Mouse (Mus musculus): ENCODE data around the gene Irf8. TPM values are rescaled to one million over a fixed set of nuclear protein-coding genes. Genes with fewer than 3 reads are reported as not detected.

The Irf8 gene
- polyA plus RNA-seq, 1 experiment from 2014 or later, result 3.6 TPM

DNA sequence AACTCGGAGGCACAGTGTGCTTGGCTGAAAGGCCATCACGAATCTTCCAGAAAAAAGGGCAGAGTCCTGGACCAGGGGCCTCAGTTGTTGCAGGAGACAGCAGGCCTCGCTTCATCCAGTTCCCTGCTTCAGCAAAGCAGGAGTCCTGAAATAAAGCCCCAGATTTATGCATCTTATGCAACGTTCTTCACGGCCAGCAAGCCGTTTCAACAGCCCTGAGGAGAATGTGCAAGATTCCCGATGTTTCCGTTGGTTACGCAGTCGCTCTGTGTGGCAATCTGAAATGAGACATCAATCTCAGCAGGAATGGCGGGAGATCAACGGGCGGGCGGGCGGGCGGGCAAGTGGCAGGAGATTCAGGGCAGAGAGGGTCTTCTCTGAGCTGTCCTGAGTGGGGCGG is 4.8 kb downstream of the Irf8 start:
- 70% methylated on average over 17 of the region's 17 CpGs for WGBS

GRCm38 (mm10) chr8:120741815-120742530 is 5.8 kb downstream of the Irf8 start:
- Histone ChIP-seq H3K27me3 (ENCODE audit: control insufficient read depth, insufficient read depth, low read length) (peaks cover 2% of the 10 kb centered on the region; the same call in 1 of the 2 replicates), H3K4me2 (replicated peaks; ENCODE audit: low read depth, low read length) (no peak overlapping the region), H3K9me3 (ENCODE audit: control insufficient read depth, low read length) (no peaks in the 10 kb centered on the region), H3K36me3 (ENCODE audit: control insufficient read depth, insufficient read depth, low read length) (no peaks in the 10 kb centered on the region), H3K27ac (ENCODE audit: low read depth, low read length) (no peak overlapping the region), H3K9ac (ENCODE audit: low read depth, low read length) (no peak overlapping the region), H3K4me3 (ENCODE audit: low read depth, low read length) (no peak overlapping the region), H3K4me1 (replicated peaks; ENCODE audit: control insufficient read depth, insufficient read depth, low read length) (0 out of 2 replicates have a peak, but pooled peaks cover 2% of the 10 kb centered on the region)
- DNase-seq (ENCODE audit: low spot score) (no peak), ATAC-seq (ENCODE audit: low FRiP score) (no peak)
- 90% methylated on average over 15 of the region's 15 CpGs for WGBS

More for the DNA sequence above, 4.8 kb downstream of the Irf8 start:
- Histone ChIP-seq H3K27ac (ENCODE audit: low read depth, low read length) (no peak overlapping the region), H3K36me3 (ENCODE audit: control insufficient read depth, insufficient read depth, low read length) (no peaks in the 10 kb centered on the region), H3K4me3 (ENCODE audit: low read depth, low read length) (no peak overlapping the region), H3K9ac (ENCODE audit: low read depth, low read length) (no peak overlapping the region), H3K4me1 (replicated peaks; ENCODE audit: control insufficient read depth, insufficient read depth, low read length) (0 out of 2 replicates have a peak, but pooled peaks cover 2% of the 10 kb centered on the region), H3K4me2 (replicated peaks; ENCODE audit: low read depth, low read length) (no peak overlapping the region), H3K9me3 (ENCODE audit: control insufficient read depth, low read length) (no peaks in the 10 kb centered on the region), H3K27me3 (ENCODE audit: control insufficient read depth, insufficient read depth, low read length) (peaks cover 4% of the 10 kb centered on the region; the same call in 1 of the 2 replicates)
- DNase-seq (ENCODE audit: low spot score) (no peak), ATAC-seq (ENCODE audit: low FRiP score) (no peak)

DNA sequence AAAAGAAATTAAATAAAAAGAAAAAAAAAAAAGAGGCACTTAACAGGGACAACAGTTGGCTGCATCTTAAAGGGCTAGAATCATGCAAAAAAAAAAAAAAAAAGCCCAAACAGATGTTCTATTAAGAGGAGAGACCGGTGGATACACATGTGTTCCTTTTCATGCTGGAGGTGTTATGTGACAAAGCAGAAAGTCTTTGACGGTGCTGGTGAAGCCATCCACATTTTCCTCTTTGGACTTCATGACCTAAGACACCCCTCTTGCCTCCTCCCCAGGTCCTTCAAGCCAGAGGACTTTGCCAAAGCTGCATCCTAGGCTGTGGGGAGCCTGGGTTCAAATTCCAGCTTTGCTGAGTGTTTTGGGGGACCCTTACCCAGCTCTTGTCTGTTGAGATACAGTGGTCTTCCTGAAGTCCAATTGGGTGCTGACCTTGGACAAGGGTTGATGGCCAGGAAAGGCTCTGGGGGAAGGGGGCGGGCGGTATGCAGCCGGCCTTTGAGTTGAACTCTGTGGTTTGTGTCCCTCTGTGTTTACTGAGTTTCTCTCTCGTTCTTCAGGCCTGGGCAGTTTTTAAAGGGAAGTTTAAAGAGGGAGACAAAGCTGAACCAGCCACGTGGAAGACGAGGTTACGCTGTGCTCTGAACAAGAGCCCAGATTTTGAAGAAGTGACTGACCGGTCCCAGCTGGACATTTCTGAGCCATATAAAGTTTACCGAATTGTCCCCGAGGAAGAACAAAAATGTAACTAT is 7.2 kb downstream of the Irf8 start:
- 48% methylated on average over 12 of the region's 12 CpGs for WGBS
- Histone ChIP-seq H3K9me3 (ENCODE audit: control insufficient read depth, low read length) (no peaks in the 10 kb centered on the region), H3K27me3 (ENCODE audit: control insufficient read depth, insufficient read depth, low read length) (no peaks in the 10 kb centered on the region), H3K4me2 (replicated peaks; ENCODE audit: low read depth, low read length) (no peak overlapping the region), H3K36me3 (ENCODE audit: control insufficient read depth, insufficient read depth, low read length) (no peaks in the 10 kb centered on the region), H3K4me3 (ENCODE audit: low read depth, low read length) (no peak overlapping the region), H3K27ac (ENCODE audit: low read depth, low read length) (no peak overlapping the region), H3K4me1 (replicated peaks; ENCODE audit: control insufficient read depth, insufficient read depth, low read length) (0 out of 2 replicates have a peak, but pooled peaks cover 2% of the 10 kb centered on the region), H3K9ac (ENCODE audit: low read depth, low read length) (no peak overlapping the region)
- ATAC-seq (ENCODE audit: low FRiP score), result no peak
- DNase-seq (ENCODE audit: low spot score), result no peak

GRCm38 (mm10) chr8:120743898-120744290 is 7.7 kb downstream of the Irf8 start:
- H3K27me3 ChIP-seq (ENCODE audit: control insufficient read depth, insufficient read depth, low read length), result no peaks in the 10 kb centered on the region
- H3K4me2 ChIP-seq (replicated peaks; ENCODE audit: low read depth, low read length), result no peak overlapping the region
- 54% methylated on average over 4 of the region's 4 CpGs for WGBS
- no peak overlapping the region for H3K27ac ChIP-seq (ENCODE audit: low read depth, low read length)
- H3K9me3 ChIP-seq (ENCODE audit: control insufficient read depth, low read length), result no peaks in the 10 kb centered on the region
- H3K9ac ChIP-seq (ENCODE audit: low read depth, low read length), result no peak overlapping the region
- no peak overlapping the region for H3K4me3 ChIP-seq (ENCODE audit: low read depth, low read length)
- DNase-seq (ENCODE audit: low spot score) (no peak), ATAC-seq (ENCODE audit: low FRiP score) (no peak)
- H3K36me3 ChIP-seq (ENCODE audit: control insufficient read depth, insufficient read depth, low read length), result no peaks in the 10 kb centered on the region
- 0 out of 2 replicates have a peak, but pooled peaks cover 2% of the 10 kb centered on the region for H3K4me1 ChIP-seq (replicated peaks; ENCODE audit: control insufficient read depth, insufficient read depth, low read length)

- 70% methylated on average over 5 of the region's 5 CpGs for WGBS
- Histone ChIP-seq H3K27me3 (ENCODE audit: control insufficient read depth, insufficient read depth, low read length) (no peaks in the 10 kb centered on the region), H3K4me1 (replicated peaks; ENCODE audit: control insufficient read depth, insufficient read depth, low read length) (0 out of 2 replicates have a peak, but pooled peaks cover 2% of the 10 kb centered on the region), H3K4me3 (ENCODE audit: low read depth, low read length) (no peak overlapping the region), H3K4me2 (replicated peaks; ENCODE audit: low read depth, low read length) (no peak overlapping the region), H3K27ac (ENCODE audit: low read depth, low read length) (no peak overlapping the region), H3K36me3 (ENCODE audit: control insufficient read depth, insufficient read depth, low read length) (no peaks in the 10 kb centered on the region), H3K9me3 (ENCODE audit: control insufficient read depth, low read length) (no peaks in the 10 kb centered on the region), H3K9ac (ENCODE audit: low read depth, low read length) (no peak overlapping the region)
- DNase-seq (ENCODE audit: low spot score) (no peak), ATAC-seq (ENCODE audit: low FRiP score) (no peak)
Measured at GRCm38 (mm10) chr8:120744448-120744847, 8.3 kb downstream of the Irf8 start.

DNA sequence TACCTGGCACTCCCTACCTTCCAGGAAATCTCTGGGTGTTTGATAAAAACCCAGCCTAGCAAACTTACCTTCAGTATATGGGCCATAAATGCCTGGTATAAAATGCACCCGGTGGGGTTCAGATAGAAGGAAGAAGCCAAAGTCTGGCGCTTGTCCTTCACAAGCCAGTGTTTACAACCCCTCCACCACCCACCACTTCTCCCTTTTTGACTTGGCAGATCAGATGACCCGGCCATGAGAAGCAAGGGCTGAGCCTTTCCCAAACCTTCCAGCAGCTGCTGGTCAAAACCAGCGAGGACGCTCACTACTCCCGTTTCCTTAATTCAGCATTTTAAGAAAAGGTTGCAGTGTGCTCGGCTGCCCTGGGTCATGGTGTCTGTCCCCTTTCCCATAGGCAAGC is 9.1 kb downstream of the Irf8 start:
- DNase-seq (ENCODE audit: low spot score) (no peak), ATAC-seq (ENCODE audit: low FRiP score) (no peak)
- no peaks in the 10 kb centered on the region for H3K27me3 ChIP-seq (ENCODE audit: control insufficient read depth, insufficient read depth, low read length)
- WGBS, result 81% methylated on average over 7 of the region's 7 CpGs
- H3K36me3 ChIP-seq (ENCODE audit: control insufficient read depth, insufficient read depth, low read length), result no peaks in the 10 kb centered on the region
- H3K4me2 ChIP-seq (replicated peaks; ENCODE audit: low read depth, low read length), result no peak overlapping the region
- H3K9ac ChIP-seq (ENCODE audit: low read depth, low read length), result no peak overlapping the region
- no peak overlapping the region for H3K4me3 ChIP-seq (ENCODE audit: low read depth, low read length)
- H3K27ac ChIP-seq (ENCODE audit: low read depth, low read length), result no peak overlapping the region
- 0 out of 2 replicates have a peak, but pooled peaks cover 2% of the 10 kb centered on the region for H3K4me1 ChIP-seq (replicated peaks; ENCODE audit: control insufficient read depth, insufficient read depth, low read length)
- H3K9me3 ChIP-seq (ENCODE audit: control insufficient read depth, low read length), result no peaks in the 10 kb centered on the region

DNA sequence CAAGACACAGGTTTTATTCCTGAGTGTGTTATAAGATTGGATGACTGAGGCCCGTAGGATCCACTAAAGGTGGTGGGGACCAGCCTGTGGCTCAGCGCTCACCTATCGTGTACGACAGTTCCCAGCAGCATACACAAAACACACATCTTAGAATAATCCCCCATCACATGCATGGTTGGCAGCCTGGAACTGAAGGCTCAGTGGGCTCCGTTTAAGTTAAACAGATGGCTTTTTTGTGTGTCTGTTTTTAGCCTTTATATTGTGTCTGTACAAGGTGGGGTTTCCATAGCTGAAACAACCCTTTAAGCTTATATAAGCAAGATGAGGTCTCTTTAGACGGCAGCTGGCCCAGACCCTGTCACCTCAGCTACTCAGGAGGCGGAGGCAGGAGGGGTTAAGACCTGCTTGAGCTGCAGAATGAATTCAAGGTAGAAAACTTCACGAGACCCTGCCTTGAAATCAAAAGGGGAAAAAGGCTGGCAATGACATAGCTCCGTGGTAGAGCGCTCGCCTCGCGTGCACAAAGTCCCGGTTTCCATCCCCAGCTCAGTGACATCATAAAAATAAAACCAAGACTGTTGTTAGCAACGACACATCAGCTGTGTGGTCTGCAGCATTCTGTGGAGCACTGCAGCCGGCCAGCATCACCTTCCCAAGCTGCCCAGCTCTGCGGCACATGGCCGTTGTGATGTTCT is 10.0 kb downstream of the Irf8 start:
- Histone ChIP-seq H3K4me1 (replicated peaks; ENCODE audit: control insufficient read depth, insufficient read depth, low read length) (no peaks in the 10 kb centered on the region), H3K9me3 (ENCODE audit: control insufficient read depth, low read length) (no peaks in the 10 kb centered on the region), H3K4me2 (replicated peaks; ENCODE audit: low read depth, low read length) (no peak overlapping the region), H3K27me3 (ENCODE audit: control insufficient read depth, insufficient read depth, low read length) (no peaks in the 10 kb centered on the region), H3K36me3 (ENCODE audit: control insufficient read depth, insufficient read depth, low read length) (no peaks in the 10 kb centered on the region), H3K27ac (ENCODE audit: low read depth, low read length) (no peak overlapping the region), H3K4me3 (ENCODE audit: low read depth, low read length) (no peak overlapping the region), H3K9ac (ENCODE audit: low read depth, low read length) (no peak overlapping the region)
- ATAC-seq (ENCODE audit: low FRiP score) (no peak), DNase-seq (ENCODE audit: low spot score) (no peak)
- 78% methylated on average over 18 of the region's 18 CpGs for WGBS

DNA sequence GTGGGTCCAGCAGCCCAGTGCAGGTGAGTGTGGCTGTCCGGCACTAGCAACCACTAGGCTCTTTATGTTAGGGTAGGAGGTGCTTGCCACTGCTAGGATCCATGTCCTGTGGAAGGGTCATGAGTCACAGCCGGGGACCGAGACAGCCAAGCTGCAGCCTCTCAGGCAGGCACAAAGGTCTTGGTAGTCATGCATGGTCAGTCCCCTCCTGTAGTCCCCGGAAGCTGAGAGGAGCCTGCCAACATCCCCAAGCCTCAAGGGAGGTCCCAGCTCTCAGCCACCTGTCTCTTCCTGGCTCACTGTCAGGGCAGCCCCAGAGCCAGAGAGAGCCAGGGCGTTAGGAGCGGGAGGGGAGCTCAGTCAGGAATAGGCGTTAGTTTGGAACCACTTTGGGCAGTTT is 11.1 kb downstream of the Irf8 start:
- Histone ChIP-seq H3K4me3 (ENCODE audit: low read depth, low read length) (no peak overlapping the region), H3K4me2 (replicated peaks; ENCODE audit: low read depth, low read length) (no peak overlapping the region), H3K9ac (ENCODE audit: low read depth, low read length) (no peak overlapping the region), H3K27me3 (ENCODE audit: control insufficient read depth, insufficient read depth, low read length) (no peaks in the 10 kb centered on the region), H3K4me1 (replicated peaks; ENCODE audit: control insufficient read depth, insufficient read depth, low read length) (no peaks in the 10 kb centered on the region), H3K9me3 (ENCODE audit: control insufficient read depth, low read length) (no peaks in the 10 kb centered on the region), H3K36me3 (ENCODE audit: control insufficient read depth, insufficient read depth, low read length) (no peaks in the 10 kb centered on the region), H3K27ac (ENCODE audit: low read depth, low read length) (no peak overlapping the region)
- WGBS, result 83% methylated on average over 7 of the region's 7 CpGs
- DNase-seq (ENCODE audit: low spot score), result no peak
- ATAC-seq (ENCODE audit: low FRiP score), result no peak

Measured in hindbrain, embryonic 11.5 days (tissue).